Mouse (Mus musculus): ENCODE measurements around the gene Ang2. TPM values are rescaled to one million over a fixed set of nuclear protein-coding genes. Genes with fewer than 3 reads are reported as not detected.
"Not testable (repeated sequence)": the region's sequence is repeated elsewhere in the genome, so short reads cannot be mapped to it uniquely, and the experiment has no call there.

Gene Ang2
- not detected in 2 replicates for polyA plus RNA-seq (2014; fragmentation: Nextera tagmentation; extraction: Ambion mirVana)

DNA sequence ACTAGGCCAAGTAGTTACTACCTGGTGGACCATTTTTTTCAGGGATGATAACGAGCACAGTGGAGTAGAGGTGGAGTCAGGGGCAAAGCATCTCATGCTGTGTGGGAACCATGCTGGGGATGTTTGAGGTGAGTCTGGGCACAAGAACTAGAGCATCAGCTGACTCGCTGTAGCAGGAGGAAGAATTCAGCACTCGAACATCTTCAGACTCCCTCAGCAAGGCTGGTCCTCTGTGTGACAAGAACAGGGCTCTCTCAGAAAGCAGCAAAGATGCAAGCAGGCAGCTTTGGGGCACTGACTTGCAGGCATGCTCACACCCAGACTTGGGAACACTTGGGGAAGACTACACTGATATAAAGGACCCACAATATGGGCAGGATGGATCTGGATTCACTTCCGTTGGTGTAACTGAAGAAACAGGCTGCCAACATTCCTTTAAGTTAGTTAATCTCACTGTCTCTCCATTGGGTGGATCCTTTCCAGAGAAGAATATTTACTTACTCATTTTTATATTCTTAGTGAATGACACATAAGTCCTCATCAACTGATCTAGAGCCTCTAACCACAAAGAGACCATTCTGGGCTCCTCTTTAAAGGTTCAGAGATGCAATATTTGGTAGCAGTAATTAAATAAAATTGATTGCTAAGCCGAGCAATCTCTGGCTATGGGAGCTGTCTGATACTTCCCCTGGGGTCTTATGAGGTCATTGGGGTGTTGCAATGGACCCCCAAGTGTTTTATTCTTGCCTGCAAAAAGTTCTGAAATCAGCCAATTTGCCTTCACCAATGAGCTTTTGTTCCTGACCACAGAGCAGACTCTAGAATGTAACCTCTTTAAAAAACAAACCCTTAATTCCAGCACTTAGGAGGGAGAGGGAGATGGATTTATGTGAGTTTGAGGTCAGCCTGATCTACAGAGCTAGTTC lies at the start of gene Ang2:
Ang2 (minus strand) TSS at position 51 of the 926 bp plus-strand sequence.
- H3K27me3 ChIP-seq (ENCODE audit: control insufficient read depth, insufficient read depth, low read length): no peaks in the 10 kb centered on the region
- no peak within 1 kb of the TSS for H3K27ac ChIP-seq (ENCODE audit: low read depth, low read length)
- no peaks in the 10 kb centered on the region for H3K9me3 ChIP-seq (replicated peaks; ENCODE audit: control insufficient read depth, low read length)
- no peaks in the 10 kb centered on the region for H3K36me3 ChIP-seq (ENCODE audit: control insufficient read depth, insufficient read depth, low read length)
- H3K4me2 ChIP-seq: no peak within 1 kb of the TSS
- H3K4me3 ChIP-seq (ENCODE audit: low read depth, low read length): no peak within 1 kb of the TSS
- no peaks in the 10 kb centered on the region for H3K4me1 ChIP-seq (ENCODE audit: control insufficient read depth, insufficient read depth, low read length)
- 69% methylated on average over 5 of the region's 5 CpGs for WGBS (ENCODE audit: insufficient replicate concordance)
- no peak for ATAC-seq (replicated peaks; ENCODE audit: insufficient number of reproducible peaks, low FRiP score, low TSS enrichment)
- H3K9ac ChIP-seq (ENCODE audit: low read depth, low read length): no peak within 1 kb of the TSS

DNA sequence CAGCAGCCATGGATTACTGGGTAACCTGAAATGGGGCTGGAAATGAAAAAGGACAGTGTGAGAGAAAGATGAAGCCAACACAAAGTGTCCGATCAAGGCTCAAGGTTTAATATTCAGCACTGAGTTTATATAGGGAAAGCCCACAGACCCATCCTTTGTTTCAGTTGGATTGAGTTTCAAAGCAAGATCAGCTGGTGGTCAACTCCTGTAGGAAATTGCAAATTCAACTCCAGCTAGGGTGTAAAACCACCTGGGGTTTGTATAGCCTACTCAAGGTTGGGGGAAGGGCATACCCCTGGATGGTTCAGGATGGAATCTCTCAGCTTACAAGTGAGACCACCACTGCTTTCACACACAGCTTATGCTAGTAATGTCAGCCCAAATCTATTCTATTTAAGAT lies 48.8 kb upstream of the Ang2 start:
- 64% methylated on average over 1 of the region's 1 CpGs for WGBS (ENCODE audit: insufficient replicate concordance)
- Histone ChIP-seq H3K9ac (ENCODE audit: low read depth, low read length) (no peak overlapping the region), H3K9me3 (replicated peaks; ENCODE audit: control insufficient read depth, low read length) (no peaks in the 10 kb centered on the region), H3K27ac (ENCODE audit: low read depth, low read length) (no peak overlapping the region), H3K27me3 (ENCODE audit: control insufficient read depth, insufficient read depth, low read length) (no peaks in the 10 kb centered on the region), H3K4me3 (ENCODE audit: low read depth, low read length) (no peak overlapping the region), H3K4me1 (ENCODE audit: control insufficient read depth, insufficient read depth, low read length) (no peaks in the 10 kb centered on the region), H3K36me3 (ENCODE audit: control insufficient read depth, insufficient read depth, low read length) (no peaks in the 10 kb centered on the region), H3K4me2 (no peak overlapping the region)
- no peak for ATAC-seq (replicated peaks; ENCODE audit: insufficient number of reproducible peaks, low FRiP score, low TSS enrichment)

DNA sequence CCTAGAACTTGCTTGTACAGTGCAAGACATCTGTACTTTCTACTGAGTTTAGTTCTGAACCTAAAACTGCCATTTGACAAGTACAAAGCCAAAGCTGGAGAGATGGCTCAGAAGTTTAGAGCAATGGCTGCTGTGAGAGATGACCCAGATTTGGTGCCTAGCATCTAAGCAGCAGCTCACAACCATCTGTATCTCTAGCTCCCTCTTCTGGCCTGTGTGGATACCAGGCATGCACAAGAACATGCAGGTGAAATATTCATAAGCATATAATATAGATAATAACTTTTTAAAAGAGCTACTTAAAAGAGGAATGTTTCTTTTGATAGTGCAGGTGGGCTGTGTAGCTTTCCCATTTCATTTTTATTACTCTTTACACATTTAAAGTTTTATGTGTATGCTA lies 42.0 kb upstream of the Ang2 start:
- no peak overlapping the region for H3K4me3 ChIP-seq (ENCODE audit: low read depth, low read length)
- no peak overlapping the region for H3K27ac ChIP-seq (ENCODE audit: low read depth, low read length)
- no peaks in the 10 kb centered on the region for H3K4me1 ChIP-seq (ENCODE audit: control insufficient read depth, insufficient read depth, low read length)
- ATAC-seq (replicated peaks; ENCODE audit: insufficient number of reproducible peaks, low FRiP score, low TSS enrichment): no peak
- H3K36me3 ChIP-seq (ENCODE audit: control insufficient read depth, insufficient read depth, low read length): no peaks in the 10 kb centered on the region
- no peak overlapping the region for H3K4me2 ChIP-seq
- H3K27me3 ChIP-seq (ENCODE audit: control insufficient read depth, insufficient read depth, low read length): no peaks in the 10 kb centered on the region
- no peak overlapping the region for H3K9ac ChIP-seq (ENCODE audit: low read depth, low read length)
- no peaks in the 10 kb centered on the region for H3K9me3 ChIP-seq (replicated peaks; ENCODE audit: control insufficient read depth, low read length)

DNA sequence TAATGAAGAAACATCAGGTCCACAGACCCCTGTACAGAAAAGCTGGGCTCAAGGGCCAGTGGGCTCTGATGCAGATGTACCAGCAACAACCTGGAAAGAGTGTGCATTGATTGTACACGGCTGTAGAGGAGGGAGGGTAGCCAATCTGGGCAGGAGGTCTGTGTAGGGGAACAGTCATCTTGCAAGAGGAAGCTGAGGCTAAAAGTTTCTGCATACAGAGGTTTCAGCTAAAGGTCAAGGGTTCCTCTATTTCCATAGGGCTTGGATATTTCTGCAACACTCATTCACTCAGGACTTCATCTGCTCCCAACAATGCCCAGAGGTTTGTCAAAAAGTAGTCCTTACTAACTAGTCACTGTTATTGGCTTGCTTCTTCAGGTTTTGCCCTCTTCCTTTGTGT lies 38.5 kb upstream of the Ang2 start:
- not testable (repeated sequence) for H3K27ac ChIP-seq (ENCODE audit: low read depth, low read length); H3K4me2 ChIP-seq; H3K9ac ChIP-seq (ENCODE audit: low read depth, low read length); H3K27me3 ChIP-seq (ENCODE audit: control insufficient read depth, insufficient read depth, low read length); ATAC-seq (replicated peaks; ENCODE audit: insufficient number of reproducible peaks, low FRiP score, low TSS enrichment); H3K4me1 ChIP-seq (ENCODE audit: control insufficient read depth, insufficient read depth, low read length); H3K36me3 ChIP-seq (ENCODE audit: control insufficient read depth, insufficient read depth, low read length); H3K4me3 ChIP-seq (ENCODE audit: low read depth, low read length); H3K9me3 ChIP-seq (replicated peaks; ENCODE audit: control insufficient read depth, low read length)
- WGBS (ENCODE audit: insufficient replicate concordance): 70% methylated on average over 1 of the region's 1 CpGs

DNA sequence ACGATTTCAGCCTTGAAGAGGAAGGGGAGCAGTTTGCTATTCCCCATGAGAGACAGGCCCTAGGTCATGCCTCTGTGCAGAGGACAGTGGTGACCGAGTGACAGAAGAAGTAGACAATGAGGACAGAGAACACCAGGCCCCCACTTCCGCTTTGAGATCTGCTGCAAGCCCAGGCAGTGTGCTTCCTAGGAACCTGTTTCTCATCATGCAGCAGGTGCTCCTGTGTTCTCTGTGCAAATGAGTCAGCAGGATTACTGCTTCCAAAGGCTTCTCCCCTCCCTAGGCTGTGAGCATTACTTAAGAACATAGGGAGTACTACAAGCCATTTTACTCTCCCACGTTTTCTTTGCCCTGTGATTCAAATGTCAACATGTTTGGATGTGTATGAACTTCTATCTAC lies 30.7 kb upstream of the Ang2 start:
- 47% methylated on average over 4 of the region's 4 CpGs for WGBS (ENCODE audit: insufficient replicate concordance)
- not testable (repeated sequence) for H3K27ac ChIP-seq (ENCODE audit: low read depth, low read length); H3K4me3 ChIP-seq (ENCODE audit: low read depth, low read length); H3K36me3 ChIP-seq (ENCODE audit: control insufficient read depth, insufficient read depth, low read length); H3K9ac ChIP-seq (ENCODE audit: low read depth, low read length); H3K27me3 ChIP-seq (ENCODE audit: control insufficient read depth, insufficient read depth, low read length); H3K4me1 ChIP-seq (ENCODE audit: control insufficient read depth, insufficient read depth, low read length); ATAC-seq (replicated peaks; ENCODE audit: insufficient number of reproducible peaks, low FRiP score, low TSS enrichment); H3K4me2 ChIP-seq; H3K9me3 ChIP-seq (replicated peaks; ENCODE audit: control insufficient read depth, low read length)

- not testable (repeated sequence) for ATAC-seq (replicated peaks; ENCODE audit: insufficient number of reproducible peaks, low FRiP score, low TSS enrichment); H3K36me3 ChIP-seq (ENCODE audit: control insufficient read depth, insufficient read depth, low read length); H3K4me3 ChIP-seq (ENCODE audit: low read depth, low read length); H3K9ac ChIP-seq (ENCODE audit: low read depth, low read length); H3K9me3 ChIP-seq (replicated peaks; ENCODE audit: control insufficient read depth, low read length); H3K27me3 ChIP-seq (ENCODE audit: control insufficient read depth, insufficient read depth, low read length); H3K27ac ChIP-seq (ENCODE audit: low read depth, low read length); H3K4me2 ChIP-seq; H3K4me1 ChIP-seq (ENCODE audit: control insufficient read depth, insufficient read depth, low read length)
- WGBS (ENCODE audit: insufficient replicate concordance): 86% methylated on average over 3 of the region's 3 CpGs
Measured at GRCm38 (mm10) chr14:51220075-51220474, 21.1 kb upstream of the Ang2 start.

- no peaks in the 10 kb centered on the region for H3K9me3 ChIP-seq (replicated peaks; ENCODE audit: control insufficient read depth, low read length)
- no peak within 1 kb of the TSS for H3K4me3 ChIP-seq (ENCODE audit: low read depth, low read length)
- no peak within 1 kb of the TSS for H3K4me2 ChIP-seq
- no peak within 1 kb of the TSS for H3K27ac ChIP-seq (ENCODE audit: low read depth, low read length)
- H3K4me1 ChIP-seq (ENCODE audit: control insufficient read depth, insufficient read depth, low read length): no peaks in the 10 kb centered on the region
- H3K36me3 ChIP-seq (ENCODE audit: control insufficient read depth, insufficient read depth, low read length): no peaks in the 10 kb centered on the region
- no peaks in the 10 kb centered on the region for H3K27me3 ChIP-seq (ENCODE audit: control insufficient read depth, insufficient read depth, low read length)
- 78% methylated on average over 2 of the region's 2 CpGs for WGBS (ENCODE audit: insufficient replicate concordance)
- H3K9ac ChIP-seq (ENCODE audit: low read depth, low read length): no peak within 1 kb of the TSS
- ATAC-seq (replicated peaks; ENCODE audit: insufficient number of reproducible peaks, low FRiP score, low TSS enrichment): no peak
Measured at GRCm38 (mm10) chr14:51203115-51203514, 4.2 kb upstream of the Ang2 start, which contains the start of gene Ear14. TSS of gene Ear14 (plus strand) at chr14:51203391.

DNA sequence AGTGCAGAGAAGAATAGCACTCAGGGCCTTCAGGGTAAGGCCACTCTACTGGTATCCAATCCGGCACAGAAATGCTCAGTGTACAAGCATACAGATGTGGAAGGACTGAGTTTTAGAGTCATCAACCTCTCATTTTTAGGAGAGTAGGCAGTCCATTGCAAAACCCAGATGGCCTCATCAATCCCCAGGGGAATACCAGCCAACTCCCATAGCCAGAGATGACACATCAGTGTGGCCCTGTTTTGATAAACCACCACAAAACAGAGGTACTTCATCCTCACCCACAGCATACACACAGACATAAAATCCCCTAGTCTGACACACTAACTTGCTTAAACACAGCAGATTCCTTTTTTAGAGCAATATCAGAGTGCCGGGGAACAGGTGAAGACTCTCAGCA lies 1.5 kb upstream of the Ang2 start:
- ATAC-seq (replicated peaks; ENCODE audit: insufficient number of reproducible peaks, low FRiP score, low TSS enrichment): no peak
- Histone ChIP-seq H3K9me3 (replicated peaks; ENCODE audit: control insufficient read depth, low read length) (no peaks in the 10 kb centered on the region), H3K36me3 (ENCODE audit: control insufficient read depth, insufficient read depth, low read length) (no peaks in the 10 kb centered on the region), H3K27ac (ENCODE audit: low read depth, low read length) (no peak overlapping the region), H3K27me3 (ENCODE audit: control insufficient read depth, insufficient read depth, low read length) (no peaks in the 10 kb centered on the region), H3K9ac (ENCODE audit: low read depth, low read length) (no peak overlapping the region), H3K4me1 (ENCODE audit: control insufficient read depth, insufficient read depth, low read length) (no peaks in the 10 kb centered on the region), H3K4me2 (no peak overlapping the region), H3K4me3 (ENCODE audit: low read depth, low read length) (no peak overlapping the region)
- 78% methylated on average over 2 of the region's 2 CpGs for WGBS (ENCODE audit: insufficient replicate concordance)

- no peaks in the 10 kb centered on the region for H3K9me3 ChIP-seq (replicated peaks; ENCODE audit: control insufficient read depth, low read length)
Measured at GRCm38 (mm10) chr14:51200054-51200453, 1.1 kb upstream of the Ang2 start.

More at GRCm38 (mm10) chr14:51200054-51200453, 1.1 kb upstream of the Ang2 start:
- Histone ChIP-seq H3K27ac (ENCODE audit: low read depth, low read length) (no peak overlapping the region), H3K9ac (ENCODE audit: low read depth, low read length) (no peak overlapping the region), H3K4me2 (no peak overlapping the region), H3K4me3 (ENCODE audit: low read depth, low read length) (no peak overlapping the region), H3K36me3 (ENCODE audit: control insufficient read depth, insufficient read depth, low read length) (no peaks in the 10 kb centered on the region), H3K27me3 (ENCODE audit: control insufficient read depth, insufficient read depth, low read length) (no peaks in the 10 kb centered on the region), H3K4me1 (ENCODE audit: control insufficient read depth, insufficient read depth, low read length) (no peaks in the 10 kb centered on the region)
- WGBS (ENCODE audit: insufficient replicate concordance): 83% methylated on average over 2 of the region's 2 CpGs
- ATAC-seq (replicated peaks; ENCODE audit: insufficient number of reproducible peaks, low FRiP score, low TSS enrichment): no peak

Measured in heart, embryonic 11.5 days (tissue).